Mouse (Mus musculus): ENCODE measurements around the gene Col4a3bp.

DNA sequence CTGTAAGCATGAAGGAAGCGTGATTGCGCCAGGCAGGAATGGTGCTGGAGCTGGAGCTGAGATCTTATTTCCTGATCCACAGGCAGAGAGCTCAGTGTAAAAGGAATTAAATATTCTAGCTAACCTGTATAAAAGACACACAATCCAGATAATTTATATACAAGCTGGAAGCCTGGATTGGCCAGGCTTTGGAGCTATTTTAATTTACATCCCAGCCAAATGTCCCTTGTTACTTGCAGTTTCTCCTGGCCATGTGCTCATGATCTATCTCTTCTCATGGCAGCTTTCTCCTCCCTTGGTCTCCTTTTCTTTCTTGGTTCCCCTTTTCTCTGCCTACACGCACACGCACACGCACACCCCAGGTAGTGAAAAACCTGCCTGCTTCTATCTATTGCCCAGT is 44.1 kb downstream of the Col4a3bp start:
- TF ChIP-seq POLR2A (IDR thresholded peaks at IDR 0.05; ENCODE audit: insufficient read depth, low read length) (no peak), EP300 (IDR thresholded peaks at IDR 0.05; ENCODE audit: insufficient read depth, low read depth, low read length) (no peak), CTCF (IDR thresholded peaks at IDR 0.05; ENCODE audit: low read depth, low read length) (no peak)
